Mouse (Mus musculus): ENCODE data around the gene Mpped1.

DNA sequence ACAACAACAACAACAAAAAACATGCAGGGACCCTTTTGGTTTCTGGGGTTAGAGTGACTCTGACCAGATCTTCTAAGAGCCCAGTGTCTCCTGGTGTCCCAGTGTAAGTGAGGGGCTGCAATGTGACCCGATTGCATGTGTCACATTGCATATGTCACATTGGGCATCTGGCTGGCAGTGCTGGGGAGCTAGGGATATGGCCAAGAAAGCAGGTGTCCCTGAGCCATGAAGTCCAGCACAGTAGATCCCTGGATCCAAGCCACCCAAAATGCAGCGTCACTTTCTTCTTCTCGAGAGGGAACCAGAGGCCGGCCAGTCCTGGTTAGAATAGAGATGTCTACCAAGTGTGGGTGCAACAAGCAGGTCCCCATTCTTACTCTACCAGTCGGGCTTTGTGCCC lies 86.4 kb downstream of the Mpped1 start:
- TF ChIP-seq POLR2A (IDR thresholded peaks at IDR 0.05; ENCODE audit: low read depth, low read length) (no peak), CTCF (conservative IDR thresholded peaks at IDR 0.05; ENCODE audit: insufficient read depth, insufficient read length, low read depth, low read length) (no peak)

All from kidney, adult 2 months (tissue).